Mouse (Mus musculus): ENCODE results near the gene Fbxo45.

- TF ChIP-seq CTCF (IDR thresholded peaks at IDR 0.05): no peak
- no peak for TF ChIP-seq EP300 (IDR thresholded peaks at IDR 0.05; ENCODE audit: insufficient read depth, low read depth, low read length)
- no peak for TF ChIP-seq POLR2A (IDR thresholded peaks at IDR 0.05; ENCODE audit: insufficient read depth, low read depth, low read length)
These were observed 28.1 kb upstream of the Fbxo45 start for GRCm38 (mm10) chr16:32275041-32275440.
